Mouse (Mus musculus) kidney, postnatal 25 days (tissue): ENCODE data around the gene Fbln1.

ENCODE experiments used
- DNase-seq, 2 experiments: peaks; one replicate each; pipeline ENCODE4 v3.0.0; 2021; ENCODE audit warnings: mixed read lengths in 2 of 2

The Fbln1 gene

GRCm38 (mm10) chr15:85207081-85207480 is 1.3 kb downstream of the Fbln1 start:
- DNase-seq, result no peak

GRCm38 (mm10) chr15:85207763-85208162 is 2.0 kb downstream of the Fbln1 start:
- DNase-seq, result peak; percentile 21 to 55

GRCm38 (mm10) chr15:85208332-85208731 is 2.6 kb downstream of the Fbln1 start:
- no peak for DNase-seq

- peak in 1 of 2 experiments; percentile 24 for DNase-seq
These were observed 3.6 kb downstream of the Fbln1 start for GRCm38 (mm10) chr15:85209341-85209740.

GRCm38 (mm10) chr15:85210686-85211085 is 4.9 kb downstream of the Fbln1 start:
- DNase-seq, result no peak

GRCm38 (mm10) chr15:85211101-85211760 is 5.5 kb downstream of the Fbln1 start:
- no peak for DNase-seq

- DNase-seq, result no peak
These were observed 10.5 kb downstream of the Fbln1 start for GRCm38 (mm10) chr15:85216069-85216813.

- DNase-seq, result no peak
These were observed 13.0 kb downstream of the Fbln1 start for GRCm38 (mm10) chr15:85218617-85219265.

- no peak for DNase-seq
These were observed 14.6 kb downstream of the Fbln1 start for GRCm38 (mm10) chr15:85220371-85220770.

GRCm38 (mm10) chr15:85221115-85221854 is 15.5 kb downstream of the Fbln1 start:
- DNase-seq, result peak; percentile 46 to 56

GRCm38 (mm10) chr15:85225693-85226092 is 19.9 kb downstream of the Fbln1 start:
- no peak for DNase-seq

- DNase-seq, result no peak
These were observed 21.1 kb downstream of the Fbln1 start for GRCm38 (mm10) chr15:85226841-85227240.

GRCm38 (mm10) chr15:85228568-85228967 is 22.8 kb downstream of the Fbln1 start:
- peak; percentile 34 to 76 for DNase-seq

- DNase-seq, result no peak
These were observed 24.3 kb downstream of the Fbln1 start for GRCm38 (mm10) chr15:85229960-85230535.

GRCm38 (mm10) chr15:85230613-85231012 is 24.9 kb downstream of the Fbln1 start:
- no peak for DNase-seq

- peak; percentile 59 to 75 for DNase-seq
These were observed 25.9 kb downstream of the Fbln1 start for GRCm38 (mm10) chr15:85231443-85232255.

- no peak for DNase-seq
These were observed 26.4 kb downstream of the Fbln1 start for GRCm38 (mm10) chr15:85232256-85232535.

GRCm38 (mm10) chr15:85232543-85233250 is 26.9 kb downstream of the Fbln1 start:
- no peak for DNase-seq

GRCm38 (mm10) chr15:85233251-85233611 is 27.5 kb downstream of the Fbln1 start:
- no peak for DNase-seq

- DNase-seq, result peak in 1 of 2 experiments; percentile 25
These were observed 27.9 kb downstream of the Fbln1 start for GRCm38 (mm10) chr15:85233690-85234089.
